Mouse (Mus musculus): ENCODE results near the gene Car1.
"Not testable (repeated sequence)": the region's sequence is repeated elsewhere in the genome, so short reads cannot be mapped to it uniquely, and the experiment has no call there.

Car1 gene

DNA sequence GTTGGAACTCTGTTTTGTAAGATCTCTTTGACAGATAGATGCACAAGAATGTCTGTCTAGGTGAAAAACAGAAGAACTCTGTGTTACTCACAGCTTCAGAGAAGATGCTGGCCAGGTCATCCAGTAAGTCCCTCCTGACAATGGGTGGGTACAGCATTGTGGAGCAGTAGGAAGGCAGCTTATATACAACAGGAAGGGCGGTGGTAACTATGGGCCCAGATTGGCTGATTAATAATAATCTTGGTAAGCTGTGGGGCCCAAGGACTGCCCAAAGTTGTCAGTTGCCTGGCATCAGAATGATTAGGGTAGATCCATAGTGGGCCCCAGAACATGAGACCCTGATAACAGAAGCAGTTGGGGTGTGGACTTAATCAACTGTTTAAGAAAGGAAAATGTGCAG lies at the start of gene Car1:
Car1 (minus strand) TSS at position 158 of the 400 bp plus-strand sequence.
- DNase-seq, result no peak

GRCm38 (mm10) chr3:14857874-14858273 lies 49.7 kb upstream of the Car1 start:
- DNase-seq, result no peak

DNA sequence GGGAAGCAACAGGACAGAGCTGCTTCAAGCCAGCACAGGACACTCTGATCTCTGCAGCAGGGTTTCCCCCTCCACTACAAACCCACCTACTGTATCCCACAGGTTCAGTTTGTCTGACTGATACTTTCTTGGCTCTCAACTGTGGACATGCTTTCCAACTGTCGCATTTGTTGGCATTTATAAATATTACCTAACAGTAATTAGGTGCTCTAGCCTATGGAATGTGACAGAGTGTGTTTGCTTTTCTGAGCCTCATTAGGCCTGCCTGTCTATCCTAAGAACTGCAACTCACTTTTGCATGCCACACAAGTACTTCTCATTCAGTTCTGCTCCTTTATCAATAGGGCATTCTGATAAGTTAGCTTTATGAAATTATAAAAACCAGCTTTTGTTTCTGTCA lies 46.3 kb upstream of the Car1 start:
- no peak for DNase-seq

- no peak for DNase-seq
These were observed 45.8 kb upstream of the Car1 start for GRCm38 (mm10) chr3:14853966-14854365.

GRCm38 (mm10) chr3:14848587-14849254 lies 40.6 kb upstream of the Car1 start:
- no peak for DNase-seq

- no peak for DNase-seq
These were observed 31.4 kb upstream of the Car1 start for GRCm38 (mm10) chr3:14839466-14840118.

- no peak for DNase-seq
These were observed 30.8 kb upstream of the Car1 start for GRCm38 (mm10) chr3:14838936-14839335.

GRCm38 (mm10) chr3:14832766-14833165 lies 24.6 kb upstream of the Car1 start:
- DNase-seq, result peak in 1 of 2 experiments; percentile 13

DNA sequence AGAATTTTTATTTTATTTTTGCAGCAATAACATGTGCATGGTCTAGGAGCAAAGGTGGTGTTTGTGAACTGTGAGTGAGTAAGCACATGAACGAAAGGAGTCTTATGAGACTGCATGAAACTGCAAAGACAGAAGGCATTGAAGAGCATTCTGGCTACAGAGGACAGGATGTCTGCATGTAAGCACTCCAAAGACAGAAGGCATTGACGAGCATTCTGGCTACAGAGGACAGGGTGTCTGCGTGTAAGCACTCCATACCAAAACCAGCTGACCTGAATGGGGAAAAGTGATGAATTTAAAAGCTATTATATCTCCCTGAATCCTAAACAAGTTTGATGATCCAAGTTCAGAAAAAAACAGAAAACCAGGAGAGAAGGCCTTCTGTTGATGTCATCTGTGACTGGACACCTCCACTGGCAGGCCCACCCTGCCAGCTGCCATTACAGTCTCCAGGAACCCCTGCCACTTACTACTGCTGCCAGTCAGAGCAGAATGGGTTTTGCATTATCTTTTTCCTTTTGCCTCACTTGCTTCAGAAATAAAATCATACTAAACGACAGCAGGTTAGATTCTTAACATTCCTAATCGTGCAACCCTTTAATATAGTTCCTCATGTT lies 23.2 kb upstream of the Car1 start:
- DNase-seq, result peak; percentile 38 to 42

DNA sequence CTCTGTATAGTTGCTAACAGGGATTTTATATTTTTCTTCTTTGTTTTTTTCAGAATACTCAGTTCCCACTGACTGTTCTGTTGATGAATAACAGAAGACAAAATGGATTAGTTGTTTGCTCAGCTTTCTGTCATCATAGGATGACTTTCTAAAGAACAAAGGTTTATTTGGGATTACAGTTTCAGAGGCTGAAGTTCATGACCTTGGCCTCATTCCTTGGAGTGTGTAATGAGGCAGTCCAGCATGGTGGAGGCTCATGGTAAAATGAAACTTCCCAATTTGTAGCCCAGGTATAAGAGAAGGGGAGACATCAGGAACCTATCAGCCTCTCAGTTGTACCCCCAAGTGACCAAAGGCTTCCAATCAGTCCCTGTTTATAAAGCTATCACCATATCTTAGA lies 20.7 kb upstream of the Car1 start:
- DNase-seq, result no peak

- no peak for DNase-seq
These were observed 11.8 kb upstream of the Car1 start for GRCm38 (mm10) chr3:14819844-14820504.

DNA sequence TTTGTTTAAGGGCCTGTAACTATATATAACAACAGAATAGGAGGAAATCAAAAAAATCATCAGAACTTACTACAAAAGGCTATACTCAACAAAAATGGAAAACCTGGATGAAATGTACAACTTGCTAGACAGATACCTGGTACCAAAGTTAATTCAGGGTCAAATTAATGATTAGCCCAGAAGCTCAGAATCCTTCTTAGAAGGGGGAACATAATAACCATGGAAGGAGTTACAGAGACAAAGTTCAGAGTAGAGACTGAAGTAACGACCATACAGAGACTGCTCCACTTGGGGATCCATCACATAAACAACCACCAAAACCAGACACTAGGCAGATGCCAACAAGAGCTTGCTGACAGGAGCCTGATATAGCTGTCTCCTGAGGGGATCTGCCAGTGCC lies 7.2 kb upstream of the Car1 start:
- DNase-seq, result not testable (repeated sequence)

- no peak for DNase-seq
These were observed 1.5 kb downstream of the Car1 start for GRCm38 (mm10) chr3:14806702-14807101.

GRCm38 (mm10) chr3:14805962-14806361 lies 2.2 kb downstream of the Car1 start:
- DNase-seq, result no peak

GRCm38 (mm10) chr3:14804906-14805305 lies 3.3 kb downstream of the Car1 start:
- DNase-seq, result no peak

DNA sequence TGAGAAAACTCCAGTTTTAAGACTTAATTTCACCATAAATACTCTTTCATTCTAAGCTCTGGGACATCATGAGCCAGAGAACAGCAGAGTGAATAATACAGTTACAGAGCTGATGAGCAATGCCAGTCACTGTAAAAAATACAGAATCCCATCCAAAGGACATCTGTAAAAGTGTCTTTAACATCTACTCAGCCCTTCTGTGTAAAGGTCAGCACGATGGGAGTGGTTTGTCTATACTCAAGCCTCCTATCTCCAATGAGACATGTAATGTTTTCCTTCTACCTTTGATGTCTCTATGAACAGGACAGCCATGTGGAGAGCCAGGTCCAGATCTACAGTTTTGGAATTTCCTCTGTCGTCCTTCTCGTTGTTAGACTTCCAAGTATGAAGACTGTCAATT lies 11.1 kb downstream of the Car1 start:
- no peak for DNase-seq

GRCm38 (mm10) chr3:14795292-14796020 lies 12.7 kb downstream of the Car1 start:
- DNase-seq, result no peak

- DNase-seq, result no peak
These were observed 16.1 kb downstream of the Car1 start for GRCm38 (mm10) chr3:14792032-14792431.

GRCm38 (mm10) chr3:14787607-14788006 lies 20.6 kb downstream of the Car1 start:
- DNase-seq, result no peak

- DNase-seq, result no peak
These were observed 21.0 kb downstream of the Car1 start for GRCm38 (mm10) chr3:14787136-14787535.

GRCm38 (mm10) chr3:14786551-14787079 lies 21.6 kb downstream of the Car1 start:
- no peak for DNase-seq

- no peak for DNase-seq
These were observed 22.8 kb downstream of the Car1 start for GRCm38 (mm10) chr3:14785353-14785752.

DNA sequence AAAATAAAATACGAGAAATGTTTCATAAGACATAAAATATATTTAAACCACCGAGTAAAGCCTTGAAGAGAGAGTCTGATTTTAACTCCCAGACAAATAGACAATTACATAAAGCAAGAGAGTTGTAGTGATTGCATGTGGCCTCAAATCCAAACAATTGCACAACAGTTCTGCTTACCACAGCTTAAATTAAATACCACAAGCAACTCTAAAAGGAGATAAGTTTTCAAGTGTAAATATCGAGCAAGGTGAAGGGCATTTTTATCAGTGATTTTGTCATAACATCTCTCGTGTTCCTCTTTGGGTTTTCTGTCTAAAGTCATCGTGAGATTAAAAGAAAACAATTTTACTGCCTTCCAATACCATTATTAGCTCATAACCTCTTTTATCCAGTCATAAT lies 25.0 kb downstream of the Car1 start:
- DNase-seq, result not testable (repeated sequence)

Measured in cerebellum, postnatal 14 days (tissue).